Mouse (Mus musculus) myocyte (in vitro differentiated cells): ENCODE results near the gene Mad1l1. TPM values are rescaled to one million over a fixed set of nuclear protein-coding genes. Genes with fewer than 3 reads are reported as not detected.

Experiments
- H3K27me3 ChIP-seq: one replicate; pipeline ENCODE4 v1.6.1; 2011; ENCODE audit not compliant: control insufficient read depth, insufficient read depth, insufficient read length
- H3K36me3 ChIP-seq: one replicate; pipeline ENCODE4 v1.6.1; 2011; ENCODE audit not compliant: control insufficient read depth, insufficient read depth
- H3K4me2 ChIP-seq: one replicate; pipeline ENCODE4 v1.6.1; 2011; ENCODE audit warnings: low read depth, control low read depth
- H3K4me3 ChIP-seq: one replicate; pipeline ENCODE4 v1.5.1; 2011; ENCODE audit warnings: mild to moderate bottlenecking, control low read depth, moderate library complexity
- H3K79me2 ChIP-seq: one replicate; pipeline ENCODE4 v1.6.1; 2011; ENCODE audit not compliant: control insufficient read depth, insufficient read depth
- H3ac ChIP-seq: one replicate; pipeline ENCODE4 v1.6.1; 2011; ENCODE audit not compliant: control insufficient read depth, insufficient read length
- CEBPB ChIP-seq: IDR thresholded peaks from 2 replicates; pipeline ENCODE4 v1.6.1; 2011; ENCODE audit warnings: mild to moderate bottlenecking, moderate library complexity; ENCODE audit not compliant: poor library complexity, insufficient read depth, severe bottlenecking
- E2F4 ChIP-seq: IDR thresholded peaks from one replicate; pipeline ENCODE4 v1.6.1; 2011; ENCODE audit warnings: mild to moderate bottlenecking, control low read depth, moderate library complexity; ENCODE audit not compliant: insufficient read depth
- MAX ChIP-seq: IDR thresholded peaks from one replicate; pipeline ENCODE4 v1.6.1; 2011; ENCODE audit warnings: low read depth, mild to moderate bottlenecking, control low read depth
- MYOD1 ChIP-seq, 3 experiments: IDR thresholded peaks; one replicate each; pipeline ENCODE4 v1.6.1; 2011; ENCODE audit warnings: control low read depth in 2 of 3, low read depth in 2 of 3, mild to moderate bottlenecking in 2 of 3, moderate library complexity in 1 of 3; ENCODE audit not compliant: insufficient read length in 2 of 3, control insufficient read depth in 1 of 3
- MYOG ChIP-seq, 3 experiments: IDR thresholded peaks; one replicate each; pipeline ENCODE4 v1.6.1; 2011; ENCODE audit warnings: control low read depth in 2 of 3, low read depth in 2 of 3, mild to moderate bottlenecking in 2 of 3; ENCODE audit not compliant: insufficient read length in 2 of 3, control insufficient read depth in 1 of 3, insufficient read depth in 1 of 3
- POLR2A ChIP-seq: IDR thresholded peaks from one replicate; pipeline ENCODE4 v1.6.1; 2011; ENCODE audit warnings: low read depth, mild to moderate bottlenecking, control low read depth, moderate library complexity; ENCODE audit not compliant: insufficient read length
- POLR2AphosphoS2 ChIP-seq: IDR thresholded peaks from one replicate; pipeline ENCODE4 v1.6.1; 2011; ENCODE audit warnings: low read depth, control low read depth; ENCODE audit not compliant: insufficient read length
- REST ChIP-seq: IDR thresholded peaks from one replicate; pipeline ENCODE4 v1.6.1; 2011; ENCODE audit warnings: mild to moderate bottlenecking, control low read depth, moderate library complexity; ENCODE audit not compliant: insufficient read depth, insufficient read length
- SRF ChIP-seq: IDR thresholded peaks from one replicate; pipeline ENCODE4 v1.6.1; 2011; ENCODE audit warnings: low read depth; ENCODE audit not compliant: control insufficient read depth, insufficient read length
- TCF12 ChIP-seq: IDR thresholded peaks from one replicate; pipeline ENCODE4 v1.6.1; 2011; ENCODE audit warnings: mild to moderate bottlenecking, control low read depth; ENCODE audit not compliant: poor library complexity, insufficient read depth, severe bottlenecking
- TCF3 ChIP-seq: IDR thresholded peaks from one replicate; pipeline ENCODE4 v1.6.1; 2011; ENCODE audit warnings: low read depth, control low read depth; ENCODE audit not compliant: insufficient read length
- USF1 ChIP-seq: IDR thresholded peaks from one replicate; pipeline ENCODE4 v1.6.1; 2011; ENCODE audit warnings: low read depth, mild to moderate bottlenecking, control low read depth, moderate library complexity
- polyA plus RNA-seq: library from polyadenylated mRNA; unstranded; fragments of >200 nt; fragmentation: generic; extraction: Trizol; gene quantifications from one replicate; pipeline ENCODE4 v1.2.1, GENCODE M21; 2012; ENCODE audit warnings: missing spikeins

The Mad1l1 gene
- polyA plus RNA-seq, 1 experiment, result 35.6 TPM

DNA sequence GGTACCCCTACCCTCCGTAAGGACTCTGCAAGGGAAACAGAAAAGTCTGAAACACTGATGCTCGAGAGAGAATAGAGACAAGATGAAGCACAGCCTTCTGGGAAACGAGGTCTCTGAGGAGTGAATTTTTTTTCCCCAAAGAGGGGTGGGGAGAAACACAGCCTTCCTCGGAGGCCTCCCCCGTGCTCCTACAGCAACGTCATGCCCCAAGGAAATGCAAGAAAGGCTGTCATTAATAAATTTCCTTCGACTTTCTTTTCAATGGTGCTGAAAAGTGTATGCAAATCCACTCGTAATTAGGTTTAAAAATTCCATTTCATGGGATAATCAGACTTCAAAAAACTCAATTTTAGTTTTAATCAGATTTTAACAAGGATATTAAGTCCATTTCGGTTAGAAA is 41.1 kb downstream of the Mad1l1 start:
- no peaks in the 10 kb centered on the region for H3K27me3 ChIP-seq
- H3ac ChIP-seq, result no peak overlapping the region
- H3K36me3 ChIP-seq, result no peaks in the 10 kb centered on the region
- no peak overlapping the region for H3K4me3 ChIP-seq
- no peaks in the 10 kb centered on the region for H3K79me2 ChIP-seq
- H3K4me2 ChIP-seq, result no peak overlapping the region
- TF ChIP-seq CEBPB (no peak), USF1 (no peak), POLR2A (no peak), MAX (no peak), E2F4 (no peak), MYOG (IDR thresholded peaks at IDR 0.05; ENCODE audit: control insufficient read depth in 1 of 3, insufficient read depth in 1 of 3, insufficient read length in 2 of 3, low read depth in 2 of 3) (no peak), MYOD1 (IDR thresholded peaks at IDR 0.05; ENCODE audit: control insufficient read depth in 1 of 3, insufficient read length in 2 of 3, low read depth in 2 of 3) (no peak), POLR2AphosphoS2 (no peak)

DNA sequence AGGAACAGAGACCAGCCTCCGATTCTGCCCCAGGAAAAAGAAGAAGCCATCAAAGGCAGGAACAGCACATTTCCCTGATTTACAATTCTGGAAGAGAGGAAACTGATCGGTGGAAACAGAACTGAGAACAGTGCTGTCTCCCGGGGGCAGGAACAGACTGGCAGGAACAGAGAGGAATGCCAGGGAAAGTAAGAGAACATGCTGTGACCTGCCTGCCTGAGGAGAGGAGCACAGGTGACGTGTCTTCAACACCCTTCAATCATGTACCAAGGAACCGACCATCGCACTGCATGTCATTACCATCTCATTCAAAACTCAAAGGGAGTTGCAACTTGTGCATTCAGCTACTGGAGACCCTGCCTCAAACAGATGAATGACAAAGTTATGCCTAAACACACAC is 44.6 kb downstream of the Mad1l1 start:
- H3K4me3 ChIP-seq, result no peak overlapping the region
- H3K27me3 ChIP-seq, result no peaks in the 10 kb centered on the region
- H3K79me2 ChIP-seq, result no peaks in the 10 kb centered on the region
- no peak overlapping the region for H3ac ChIP-seq
- TF ChIP-seq MYOG (IDR thresholded peaks at IDR 0.05; ENCODE audit: control insufficient read depth in 1 of 3, insufficient read depth in 1 of 3, insufficient read length in 2 of 3, low read depth in 2 of 3), result no peak
- no peaks in the 10 kb centered on the region for H3K36me3 ChIP-seq
- H3K4me2 ChIP-seq, result no peak overlapping the region

- H3ac ChIP-seq, result no peak overlapping the region
- H3K4me3 ChIP-seq, result no peak overlapping the region
- H3K4me2 ChIP-seq, result no peak overlapping the region
- no peaks in the 10 kb centered on the region for H3K36me3 ChIP-seq
- H3K27me3 ChIP-seq, result no peaks in the 10 kb centered on the region
- TF ChIP-seq POLR2A (no peak), MYOD1 (IDR thresholded peaks at IDR 0.05; ENCODE audit: control insufficient read depth in 1 of 3, insufficient read length in 2 of 3, low read depth in 2 of 3) (no peak), USF1 (no peak), POLR2AphosphoS2 (no peak), TCF12 (no peak), MYOG (IDR thresholded peaks at IDR 0.05; ENCODE audit: control insufficient read depth in 1 of 3, insufficient read depth in 1 of 3, insufficient read length in 2 of 3, low read depth in 2 of 3) (no peak), TCF3 (no peak), REST (no peak), E2F4 (no peak), CEBPB (no peak), MAX (no peak), SRF (no peak)
- H3K79me2 ChIP-seq, result no peaks in the 10 kb centered on the region
Observed at GRCm38 (mm10) chr5:140270976-140271685, 50.2 kb downstream of the Mad1l1 start.

DNA sequence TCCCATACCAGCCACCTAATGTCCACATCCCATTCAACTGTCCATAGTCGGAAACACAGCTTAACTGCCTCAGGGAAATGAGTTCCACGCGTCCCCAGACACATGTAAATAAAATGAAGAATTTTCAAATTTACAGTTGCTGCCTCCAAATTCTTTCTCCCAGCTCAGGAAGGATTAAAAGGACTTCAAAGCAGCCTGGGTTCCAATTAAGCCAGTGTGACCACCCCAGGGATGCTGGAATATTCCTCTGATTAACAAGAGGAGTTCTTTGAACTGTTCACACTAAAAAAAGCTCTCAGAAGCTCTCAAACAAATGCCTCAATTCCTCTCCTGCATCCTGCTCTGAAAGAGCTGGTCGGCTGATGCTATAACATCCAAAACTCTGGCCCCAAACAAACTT is 53.0 kb downstream of the Mad1l1 start:
- no peak overlapping the region for H3ac ChIP-seq
- H3K79me2 ChIP-seq, result no peaks in the 10 kb centered on the region
- H3K36me3 ChIP-seq, result no peaks in the 10 kb centered on the region
- no peaks in the 10 kb centered on the region for H3K27me3 ChIP-seq
- H3K4me2 ChIP-seq, result no peak overlapping the region
- TF ChIP-seq USF1 (no peak), MYOG (IDR thresholded peaks at IDR 0.05; ENCODE audit: control insufficient read depth in 1 of 3, insufficient read depth in 1 of 3, insufficient read length in 2 of 3, low read depth in 2 of 3) (no peak), MAX (no peak), TCF3 (no peak), E2F4 (no peak)
- no peak overlapping the region for H3K4me3 ChIP-seq

DNA sequence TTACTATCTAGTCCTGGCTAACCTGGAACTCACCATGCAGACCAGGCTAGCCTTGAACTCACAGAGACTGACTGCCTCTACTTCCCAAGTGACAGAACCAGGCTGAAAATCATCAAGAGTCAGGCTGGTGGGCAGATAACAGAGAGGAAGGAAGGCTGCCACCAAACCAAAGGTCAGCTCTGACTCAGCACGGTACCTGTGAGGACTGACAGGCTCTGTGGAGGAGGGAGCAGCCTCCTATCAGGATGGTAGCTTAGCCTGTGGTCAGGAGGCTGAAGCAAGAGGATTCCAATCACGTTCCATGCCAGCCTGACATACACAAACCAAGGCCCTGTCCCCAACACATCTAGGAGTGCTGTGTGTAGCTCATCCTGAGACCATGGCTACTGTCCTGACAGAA is 54.3 kb downstream of the Mad1l1 start:
- no peak overlapping the region for H3K4me3 ChIP-seq
- no peak overlapping the region for H3ac ChIP-seq
- H3K4me2 ChIP-seq, result no peak overlapping the region
- no peaks in the 10 kb centered on the region for H3K79me2 ChIP-seq
- no peaks in the 10 kb centered on the region for H3K27me3 ChIP-seq
- no peak for TF ChIP-seq E2F4
- TF ChIP-seq MAX, result no peak
- TF ChIP-seq POLR2AphosphoS2, result no peak
- TF ChIP-seq TCF3, result no peak
- no peak for TF ChIP-seq CEBPB
- TF ChIP-seq MYOD1 (IDR thresholded peaks at IDR 0.05; ENCODE audit: control insufficient read depth in 1 of 3, insufficient read length in 2 of 3, low read depth in 2 of 3), result no peak
- no peak for TF ChIP-seq USF1
- no peak for TF ChIP-seq SRF
- no peak for TF ChIP-seq REST
- H3K36me3 ChIP-seq, result no peaks in the 10 kb centered on the region
